Comparison of ENCODE assay signal across 14 mouse cellular contexts in genomic region chr4:76532926-76533325, GRCm38 (mm10).
A peak's percentile ranks its signal among the peaks of the same experiment; 100 is the strongest.
DNase-seq lines count a peak whose midpoint lies in the region; ATAC-seq and TF ChIP-seq lines count a peak whose summit lies in the region.
"Had no signal": no experiment of that assay in that cellular context is flagged by ENCODE, and none has a peak within 500 bp of the region (broad histone marks: within the 10 kb centered on the region; RNA-seq: fewer than 3 reads in every experiment).

No protein-coding gene starts in this region.

- no peak overlapping the region for H3K27ac ChIP-seq in heart, postnatal 0 days (ENCODE audit: low read depth)
- no peak overlapping the region for H3K27ac ChIP-seq in heart, embryonic 10.5 days
- H3K27ac ChIP-seq in liver, postnatal 0 days (ENCODE audit: low read depth): no peak overlapping the region
- no peak overlapping the region for H3K27ac ChIP-seq in intestine, embryonic 16.5 days (ENCODE audit: low read length)

- H3K4me2 ChIP-seq in heart, postnatal 0 days (ENCODE audit: low read depth, low read length): no peak overlapping the region
- H3K4me2 ChIP-seq in liver, postnatal 0 days (ENCODE audit: low read depth, low read length): no peak overlapping the region
- H3K4me2 ChIP-seq in intestine, embryonic 16.5 days (ENCODE audit: low read depth, low read length): no peak overlapping the region
- peak overlapping the region; percentile 63 for H3K4me2 ChIP-seq in myocyte (ENCODE audit: low read depth)
- H3K4me2 ChIP-seq: midbrain, embryonic 11.5 days had no signal

- no peak for TF ChIP-seq EP300 in heart, postnatal 0 days (IDR thresholded peaks at IDR 0.05; ENCODE audit: low read depth)
- TF ChIP-seq EP300 in liver, postnatal 0 days (IDR thresholded peaks at IDR 0.05; ENCODE audit: low read depth): no peak

- H3K36me3 ChIP-seq in heart, postnatal 0 days (replicated peaks; ENCODE audit: control insufficient read depth, insufficient read depth, low read length): no peaks in the 10 kb centered on the region
- H3K36me3 ChIP-seq in heart, embryonic 10.5 days: no peaks in the 10 kb centered on the region
- no peaks in the 10 kb centered on the region for H3K36me3 ChIP-seq in liver, postnatal 0 days (replicated peaks; ENCODE audit: insufficient read depth, low read length)
- no peaks in the 10 kb centered on the region for H3K36me3 ChIP-seq in intestine, embryonic 16.5 days (ENCODE audit: control insufficient read depth, insufficient read depth, low read length)
- H3K36me3 ChIP-seq in myocyte (ENCODE audit: control insufficient read depth, insufficient read depth): no peaks in the 10 kb centered on the region

- no peak for DNase-seq in heart, postnatal 0 days (ENCODE audit: low spot score)
- no peak for DNase-seq in heart, embryonic 10.5 days (ENCODE audit: low spot score)
- DNase-seq in liver, postnatal 0 days: no peak
- no peak for DNase-seq in liver
- DNase-seq in thymus, postnatal 10 days (ENCODE audit: low spot score in 2 of 2): no peak
- DNase-seq in gastrocnemius, postnatal 14 days: no peak
- DNase-seq: cerebellum, adult 18-20 months; gastrocnemius, postnatal 36 days; right cerebral cortex, postnatal 14 days; thymus, postnatal 25 days had no signal

- intact Hi-C loops in gastrocnemius, postnatal 14 days (cut with DNase I; ENCODE audit: low total_unique reads): no loop called here

- H3K27me3 ChIP-seq in heart, postnatal 0 days (ENCODE audit: control insufficient read depth, insufficient read depth, low read length): no peaks in the 10 kb centered on the region
- no peaks in the 10 kb centered on the region for H3K27me3 ChIP-seq in heart, embryonic 10.5 days (ENCODE audit: insufficient read depth, poor library complexity, severe bottlenecking)
- H3K27me3 ChIP-seq in liver, postnatal 0 days (ENCODE audit: insufficient read depth, low read length): no peaks in the 10 kb centered on the region
- H3K27me3 ChIP-seq in intestine, embryonic 16.5 days (replicated peaks; ENCODE audit: control insufficient read depth, insufficient read depth, low read length): no peaks in the 10 kb centered on the region
- no peaks in the 10 kb centered on the region for H3K27me3 ChIP-seq in myocyte (ENCODE audit: control insufficient read depth, insufficient read depth, insufficient read length)

- no peak for TF ChIP-seq CTCF in heart, postnatal 0 days (IDR thresholded peaks at IDR 0.05; ENCODE audit: low read depth)
- TF ChIP-seq CTCF in liver, postnatal 0 days (IDR thresholded peaks at IDR 0.05; ENCODE audit: low read depth): no peak

- no peak for TF ChIP-seq POLR2A in myocyte (IDR thresholded peaks at IDR 0.05; ENCODE audit: insufficient read length, low read depth)

- H3K4me3 ChIP-seq in heart, postnatal 0 days (ENCODE audit: low read depth, low read length): no peak overlapping the region
- H3K4me3 ChIP-seq in heart, embryonic 10.5 days: no peak overlapping the region
- H3K4me3 ChIP-seq in liver, postnatal 0 days (ENCODE audit: low read depth, low read length): no peak overlapping the region
- H3K4me3 ChIP-seq in intestine, embryonic 16.5 days (ENCODE audit: low read length): no peak overlapping the region
- H3K4me3 ChIP-seq in myocyte: no peak overlapping the region

- no peaks in the 10 kb centered on the region for H3K79me2 ChIP-seq in myocyte (ENCODE audit: control insufficient read depth, insufficient read depth)

- H3K9ac ChIP-seq in heart, postnatal 0 days (replicated peaks; ENCODE audit: low read depth, low read length): no peak overlapping the region
- no peak overlapping the region for H3K9ac ChIP-seq in liver, postnatal 0 days (replicated peaks)
- H3K9ac ChIP-seq in intestine, embryonic 16.5 days (ENCODE audit: low read depth, low read length): no peak overlapping the region

- H3K4me1 ChIP-seq in heart, postnatal 0 days (ENCODE audit: control insufficient read depth, insufficient read depth): no peaks in the 10 kb centered on the region
- no peaks in the 10 kb centered on the region for H3K4me1 ChIP-seq in heart, embryonic 10.5 days
- no peaks in the 10 kb centered on the region for H3K4me1 ChIP-seq in liver, postnatal 0 days (ENCODE audit: insufficient read depth)
- no peaks in the 10 kb centered on the region for H3K4me1 ChIP-seq in intestine, embryonic 16.5 days (ENCODE audit: control insufficient read depth, insufficient read depth, low read length)

- 0 out of 2 replicates have a peak, but pooled peaks have one; percentile 24 for ATAC-seq in heart, postnatal 0 days (ENCODE audit: insufficient read depth, low read depth)
- peak; percentile 53; the same call in 1 of the 2 replicates for ATAC-seq in liver, postnatal 0 days
- peak; percentile 48; the same call in 1 of the 2 replicates for ATAC-seq in intestine, embryonic 16.5 days
- ATAC-seq: forebrain, embryonic 14.5 days had no signal

- no peak overlapping the region for H3ac ChIP-seq in myocyte (ENCODE audit: control insufficient read depth, insufficient read length)

- no peaks in the 10 kb centered on the region for H3K9me3 ChIP-seq in heart, postnatal 0 days (replicated peaks; ENCODE audit: control insufficient read depth, low read length)
- H3K9me3 ChIP-seq in heart, embryonic 10.5 days: no peaks in the 10 kb centered on the region
- no peaks in the 10 kb centered on the region for H3K9me3 ChIP-seq in liver, postnatal 0 days (ENCODE audit: low read length)
- no peaks in the 10 kb centered on the region; the same call in 1 of the 2 replicates for H3K9me3 ChIP-seq in intestine, embryonic 16.5 days (ENCODE audit: control insufficient read depth, low read length)

- 66% methylated on average over 1 of the region's 1 CpGs for WGBS in heart, postnatal 0 days
- WGBS in heart, embryonic 10.5 days: 57% methylated on average over 1 of the region's 1 CpGs
- 30% methylated on average over 1 of the region's 1 CpGs for WGBS in liver, postnatal 0 days (ENCODE audit: insufficient replicate concordance)
- WGBS in intestine, embryonic 16.5 days: 79% methylated on average over 1 of the region's 1 CpGs

TF ChIP-seq in myocyte, 11 proteins besides CTCF, POLR2A, EP300 and RAD21:
- TF ChIP-seq SRF (IDR thresholded peaks at IDR 0.05; ENCODE audit: control insufficient read depth, insufficient read length, low read depth): no peak
- no peak for TF ChIP-seq MYOD1 (IDR thresholded peaks at IDR 0.05; ENCODE audit: control insufficient read depth in 1 of 3, insufficient read length in 2 of 3, low read depth in 2 of 3)
- peak; percentile 82; the same call in 1 of the 2 replicates for TF ChIP-seq CEBPB (IDR thresholded peaks at IDR 0.05; ENCODE audit: insufficient read depth, poor library complexity, severe bottlenecking)
- peak; percentile 8 for TF ChIP-seq USF1 (IDR thresholded peaks at IDR 0.05; ENCODE audit: low read depth)
